Comparison of ENCODE assay signal across 8 mouse cellular contexts in the genomic region with DNA sequence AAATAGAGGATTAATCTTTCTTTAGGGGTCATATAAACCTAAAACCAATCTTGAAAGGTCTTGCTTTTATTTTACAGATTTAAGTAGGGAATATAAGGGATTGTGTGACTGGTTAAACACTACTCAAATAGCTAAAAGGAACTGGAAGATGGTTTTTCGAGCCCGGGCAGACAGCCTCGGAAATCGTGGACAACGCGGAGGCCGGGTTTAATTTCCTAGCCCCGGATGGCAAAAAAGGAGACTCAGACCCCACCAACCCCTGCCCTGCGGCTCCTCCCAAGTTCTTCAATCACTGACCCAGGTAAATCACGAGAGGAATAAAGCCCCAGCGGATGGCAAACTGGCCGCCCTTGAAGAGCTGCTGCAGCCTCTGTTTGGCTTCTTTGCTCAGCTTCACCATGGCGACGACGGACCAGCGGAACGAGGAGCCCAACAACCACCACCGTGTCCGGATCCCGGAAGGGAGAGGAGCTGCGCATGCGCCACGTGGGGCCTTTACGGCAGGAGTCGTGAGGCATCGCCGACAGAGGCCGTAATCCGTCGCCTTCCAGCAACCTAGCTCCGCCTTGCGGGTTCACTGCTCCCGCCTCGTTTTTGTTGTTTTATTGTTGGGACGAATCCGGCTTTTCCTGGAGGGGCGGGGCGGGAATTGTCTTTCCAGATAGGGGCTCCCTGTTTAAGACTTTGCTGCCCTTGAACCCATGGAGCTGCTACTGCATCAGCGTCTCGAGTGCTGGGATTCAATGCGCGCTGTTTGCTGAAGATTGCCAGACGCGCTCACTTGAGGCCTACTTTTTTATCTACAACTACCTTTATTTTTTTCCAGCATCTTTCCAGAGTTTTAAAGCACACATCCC. TPM values are rescaled to one million over a fixed set of nuclear protein-coding genes. Genes with fewer than 3 reads are reported as not detected.
A peak's percentile ranks its signal among the peaks of the same experiment; 100 is the strongest.
DNase-seq lines count a peak whose midpoint lies in the region; ATAC-seq lines count a peak whose summit lies in the region.

A gene (minus strand): TSS at position 488 of the 857 bp plus-strand sequence.

- peaks cover 20% of the 10 kb centered on the region for H3K36me3 ChIP-seq in heart, embryonic 10.5 days
- peaks cover 23% of the 10 kb centered on the region for H3K36me3 ChIP-seq in kidney, embryonic 15.5 days

- peak within 1 kb of the TSS; percentile 80 for H3K9ac ChIP-seq in kidney, embryonic 15.5 days

- DNase-seq in B cell, adult 2 months, result peak; percentile 95 to 96
- DNase-seq in brain, adult 2 months (ENCODE audit: low read depth, low spot score), result peak; percentile 99
- peak; percentile 99 for DNase-seq in heart, embryonic 10.5 days (ENCODE audit: low spot score)
- DNase-seq in liver, result peak; percentile 98
- DNase-seq in spleen, postnatal 4 days (ENCODE audit: low spot score in 2 of 2), result peak; percentile 97 to 99

- no peaks in the 10 kb centered on the region for H3K27me3 ChIP-seq in heart, embryonic 10.5 days (ENCODE audit: insufficient read depth, poor library complexity, severe bottlenecking)
- no peaks in the 10 kb centered on the region for H3K27me3 ChIP-seq in kidney, embryonic 15.5 days

- 0 out of 2 replicates have a peak, but pooled peaks cover 10% of the 10 kb centered on the region for H3K4me1 ChIP-seq in heart, embryonic 10.5 days
- H3K4me1 ChIP-seq in kidney, embryonic 15.5 days, result peaks cover 18% of the 10 kb centered on the region

- peak; percentile 98 for ATAC-seq in erythroblast, adult 5-6 weeks (replicated peaks; ENCODE audit: low FRiP score, poor library complexity, severe bottlenecking)
- peak; percentile 95 for ATAC-seq in kidney, embryonic 15.5 days (replicated peaks; ENCODE audit: low FRiP score)
- ATAC-seq in monocyte, adult 5-6 weeks (replicated peaks; ENCODE audit: insufficient number of reproducible peaks, low FRiP score, low TSS enrichment, poor library complexity, severe bottlenecking), result peak; percentile 99

- H3K4me2 ChIP-seq in kidney, embryonic 15.5 days, result peak within 1 kb of the TSS; percentile 65

- peak within 1 kb of the TSS; percentile 88 for H3K27ac ChIP-seq in heart, embryonic 10.5 days
- peak within 1 kb of the TSS; percentile 89 for H3K27ac ChIP-seq in kidney, embryonic 15.5 days

- H3K9me3 ChIP-seq in heart, embryonic 10.5 days, result no peaks in the 10 kb centered on the region
- no peaks in the 10 kb centered on the region for H3K9me3 ChIP-seq in kidney, embryonic 15.5 days (replicated peaks)

- H3K4me3 ChIP-seq in heart, embryonic 10.5 days, result peak within 1 kb of the TSS; percentile 69
- H3K4me3 ChIP-seq in kidney, embryonic 15.5 days (replicated peaks), result peak within 1 kb of the TSS; percentile 80

- WGBS in heart, embryonic 10.5 days, result under 1% methylated on average over 44 of the region's 44 CpGs
- WGBS in kidney, embryonic 15.5 days, result under 1% methylated on average over 44 of the region's 44 CpGs

RNA-seq across cellular contexts. Expression of the gene that starts here (rescaled TPM):
- 19.0 and 29.8 TPM in 2 replicates for total RNA-seq in erythroblast, adult 5-6 weeks (2015; ENCODE audit: low replicate concordance)
- total RNA-seq in erythroblast, adult 5-6 weeks (2017; ENCODE audit: low replicate concordance), result 45.6 and 59.8 TPM in 2 replicates
- 97.3 and 108 TPM in 2 replicates for polyA plus RNA-seq in heart, embryonic 10.5 days (2016; fragmentation: Nextera tagmentation; extraction: Ambion mirVana)
- 123 and 131 TPM in 2 replicates for polyA plus RNA-seq in kidney, embryonic 15.5 days (2015; fragmentation: Nextera tagmentation; extraction: Ambion mirVana)
- total RNA-seq in monocyte, adult 5-6 weeks (2017), result 129 to 196 TPM (median 150 TPM) in 3 replicates

Comparison
In these comparisons a context has a peak if more than half of its experiments do, and no peak if none do; other contexts are left out.
1. Peak in every context shown above with its lines: DNase-seq, ATAC-seq, H3K4me3 ChIP-seq and H3K27ac ChIP-seq.